Mouse (Mus musculus) heart, embryonic 14.5 days (tissue): ENCODE measurements at regions not wholly inside any gene's neighbourhood (a gene's known extent, or its start where the extent isn't known, plus 50 kb on each side); places are given as distances from the start of the nearest gene placed in this dataset.

Source experiments
- ATAC-seq: fragments of 200-750 bp; cut with Nextera tagmentation; 2 replicates; pipeline ENCODE4 v1.8.0; 2017; ENCODE audit warnings: low read depth, moderate TSS enrichment; ENCODE audit not compliant: insufficient number of reproducible peaks, insufficient read depth, low FRiP score
- H3K27ac ChIP-seq, 2 experiments: fragments of 200-500 bp in 1 of 2; fragments of 300-500 bp in 1 of 2; sonication (generic) in 1 of 2; replicated peaks in 1 of 2; 2 replicates each; pipeline ENCODE4 v1.5.1; 2012 to 2014; ENCODE audit warnings: low read depth in 2 of 2, low read length in 2 of 2, control low read depth in 1 of 2, mild to moderate bottlenecking in 1 of 2, mixed read lengths in 1 of 2; ENCODE audit not compliant: control insufficient read depth in 1 of 2, insufficient read depth in 1 of 2
- H3K27me3 ChIP-seq: fragments of 300-500 bp; sonication (generic); 2 replicates; pipeline ENCODE4 v1.6.1; 2014; ENCODE audit warnings: mild to moderate bottlenecking, low read length, control low read depth; ENCODE audit not compliant: control insufficient read depth, insufficient read depth
- H3K36me3 ChIP-seq: fragments of 300-500 bp; sonication (generic); 2 replicates; pipeline ENCODE4 v1.6.1; 2014; ENCODE audit warnings: mild to moderate bottlenecking, control low read depth, low read length, mixed read lengths; ENCODE audit not compliant: control insufficient read depth, insufficient read depth
- H3K4me1 ChIP-seq, 2 experiments: fragments of 200-500 bp in 1 of 2; fragments of 300-500 bp in 1 of 2; sonication (generic) in 1 of 2; 2 replicates each; pipeline ENCODE4 v1.6.1; 2012 to 2014; ENCODE audit warnings: low read length in 2 of 2, control low read depth in 1 of 2, mixed read lengths in 1 of 2; ENCODE audit not compliant: control insufficient read depth in 2 of 2, insufficient read depth in 2 of 2
- H3K4me2 ChIP-seq: fragments of 300-500 bp; sonication (generic); 2 replicates; pipeline ENCODE4 v1.6.1; 2014; ENCODE audit warnings: mild to moderate bottlenecking, low read length
- H3K4me3 ChIP-seq, 2 experiments: fragments of 200-500 bp in 1 of 2; fragments of 300-500 bp in 1 of 2; sonication (generic) in 1 of 2; 2 replicates each; pipeline ENCODE4 v1.5.1; 2012 to 2014; ENCODE audit warnings: low read length in 2 of 2, mild to moderate bottlenecking in 2 of 2, control low read depth in 1 of 2, low read depth in 1 of 2, moderate library complexity in 1 of 2; ENCODE audit not compliant: control insufficient read depth in 1 of 2, insufficient read depth in 1 of 2
- H3K9ac ChIP-seq: fragments of 300-500 bp; sonication (generic); 2 replicates; pipeline ENCODE4 v1.6.1; 2014; ENCODE audit warnings: mild to moderate bottlenecking, low read length
- H3K9me3 ChIP-seq: fragments of 300-500 bp; sonication (generic); 2 replicates; pipeline ENCODE4 v1.6.1; 2016; ENCODE audit warnings: low read length, control low read depth; ENCODE audit not compliant: control insufficient read depth
- WGBS: fragments of 180-500 bp; shearing (Covaris S2); extraction: QIAGEN DNeasy Blood & Tissue Kit; methylation state at CpG from one replicate; pipeline ENCODE4 v1.1.7; 2014; 5-methylcytosine and 5-hydroxymethylcytosine counted together

GRCm38 (mm10) chr16:62325534-62326244 lies 460.9 kb downstream of the Nsun3 start:
- Histone ChIP-seq H3K27ac (no peak overlapping the region), H3K4me2 (no peak overlapping the region), H3K4me1 (no peaks in the 10 kb centered on the region), H3K36me3 (no peaks in the 10 kb centered on the region), H3K27me3 (no peaks in the 10 kb centered on the region), H3K4me3 (no peak overlapping the region), H3K9ac (no peak overlapping the region), H3K9me3 (no peaks in the 10 kb centered on the region)
- WGBS: 55% methylated on average over 3 of the region's 3 CpGs
- ATAC-seq: no peak

DNA sequence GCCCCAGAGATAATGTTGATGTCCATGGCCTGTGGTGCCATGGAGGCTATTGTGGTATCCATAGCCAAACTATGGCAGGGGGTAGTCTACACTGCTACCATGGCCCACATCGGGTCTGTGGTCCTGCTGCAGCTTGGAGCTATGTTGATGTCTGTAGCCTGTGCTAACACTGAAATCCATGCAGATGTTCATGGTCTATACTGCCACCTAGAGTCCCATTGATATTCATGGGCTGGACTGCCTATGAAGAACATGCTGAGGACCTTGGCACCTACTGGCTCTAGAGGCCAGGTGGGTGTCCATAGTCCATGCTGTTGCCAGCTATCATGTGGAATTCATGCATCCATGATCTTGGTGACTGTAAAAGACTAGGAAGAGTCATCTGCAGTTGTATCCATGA lies 463.8 kb downstream of the Nsun3 start:
- no peak overlapping the region for H3K27ac ChIP-seq
- H3K9ac ChIP-seq: no peak overlapping the region
- H3K4me2 ChIP-seq: no peak overlapping the region
- no peaks in the 10 kb centered on the region for H3K36me3 ChIP-seq
- H3K4me1 ChIP-seq: no peaks in the 10 kb centered on the region
- H3K4me3 ChIP-seq: no peak overlapping the region
- 84% methylated on average over 1 of the region's 1 CpGs for WGBS
- no peaks in the 10 kb centered on the region for H3K9me3 ChIP-seq
- no peak for ATAC-seq
- H3K27me3 ChIP-seq: no peaks in the 10 kb centered on the region

GRCm38 (mm10) chr16:62288948-62289347 lies 497.7 kb downstream of the Nsun3 start:
- Histone ChIP-seq H3K9me3 (no peaks in the 10 kb centered on the region), H3K4me1 (no peaks in the 10 kb centered on the region), H3K27me3 (no peaks in the 10 kb centered on the region), H3K9ac (no peak overlapping the region), H3K4me2 (no peak overlapping the region), H3K4me3 (no peak overlapping the region), H3K36me3 (no peaks in the 10 kb centered on the region), H3K27ac (no peak overlapping the region)
- WGBS: 63% methylated on average over 3 of the region's 3 CpGs
- ATAC-seq: no peak
